Mouse (Mus musculus) bone marrow, adult 2 months (tissue): ENCODE data around the gene Ube2j1. TPM values are rescaled to one million over a fixed set of nuclear protein-coding genes. Genes with fewer than 3 reads are reported as not detected.
A peak's percentile ranks its signal among the peaks of the same experiment; 100 is the strongest.

ENCODE experiments used
- H3K27ac ChIP-seq: fragments of 200-500 bp; 2 replicates; pipeline ENCODE4 v1.5.1; 2012; ENCODE audit warnings: low read depth, mild to moderate bottlenecking, control low read depth, inconsistent platforms, low read length; ENCODE audit not compliant: control insufficient read depth, poor library complexity, insufficient read depth
- H3K4me1 ChIP-seq: fragments of 200-500 bp; 2 replicates; pipeline ENCODE4 v1.6.1; 2011; ENCODE audit warnings: low read length; ENCODE audit not compliant: control insufficient read depth, insufficient read depth
- H3K4me3 ChIP-seq: fragments of 200-500 bp; replicated peaks from 2 replicates; pipeline ENCODE3; 2011; ENCODE audit warnings: mild to moderate bottlenecking, low read depth, low read length, control low read depth; ENCODE audit not compliant: control insufficient read depth
- CTCF ChIP-seq: fragments of 200-500 bp; IDR thresholded peaks from 2 replicates; pipeline ENCODE4 v1.5.1; 2011; ENCODE audit warnings: low read length, control low read depth; ENCODE audit not compliant: control insufficient read depth, insufficient read depth
- POLR2A ChIP-seq: fragments of 200-500 bp; IDR thresholded peaks from 2 replicates; pipeline ENCODE4 v1.6.1; 2011; ENCODE audit warnings: low read depth, mild to moderate bottlenecking, control low read depth, low read length, borderline replicate concordance; ENCODE audit not compliant: control insufficient read depth
- WGBS: fragments of 180-500 bp; shearing (Covaris S2); methylation state at CpG from one replicate; pipeline ENCODE4 v1.1.7; 2018; 5-methylcytosine and 5-hydroxymethylcytosine counted together
- polyA plus RNA-seq: library from polyadenylated mRNA; stranded (reverse); fragments of >200 nt; gene quantifications from 2 replicates; pipeline ENCODE4 v1.2.4, GENCODE M21; 2011; ENCODE audit warnings: low replicate concordance; ENCODE audit not compliant: missing spikeins, insufficient read depth, insufficient read length

The Ube2j1 gene
- polyA plus RNA-seq, 1 experiment, result 17.3 TPM

GRCm38 (mm10) chr4:33030264-33031194 is 687 bp upstream of the Ube2j1 start:
- 11% methylated on average over 55 of the region's 55 CpGs for WGBS
- no peak for TF ChIP-seq CTCF
- TF ChIP-seq POLR2A, result no peak
- no peaks in the 10 kb centered on the region; the same call in 1 of the 2 replicates for H3K4me1 ChIP-seq
- H3K4me3 ChIP-seq, result peak overlapping the region; percentile 90
- peak overlapping the region; percentile 97 for H3K27ac ChIP-seq

GRCm38 (mm10) chr4:33032045-33032444 is 829 bp downstream of the Ube2j1 start:
- Histone ChIP-seq H3K4me3 (peak overlapping the region; percentile 100), H3K27ac (no peak overlapping the region), H3K4me1 (no peaks in the 10 kb centered on the region; the same call in 1 of the 2 replicates)
- TF ChIP-seq POLR2A, result no peak
- no peak for TF ChIP-seq CTCF
- WGBS, result 32% methylated on average over 4 of the region's 4 CpGs

- Histone ChIP-seq H3K27ac (no peak overlapping the region), H3K4me3 (no peak overlapping the region), H3K4me1 (no peaks in the 10 kb centered on the region; the same call in 1 of the 2 replicates)
- 44% methylated on average over 6 of the region's 6 CpGs for WGBS
- TF ChIP-seq POLR2A (no peak), CTCF (no peak)
These were observed 2.3 kb downstream of the Ube2j1 start for GRCm38 (mm10) chr4:33033515-33033914.

GRCm38 (mm10) chr4:33039826-33040225 is 8.6 kb downstream of the Ube2j1 start:
- WGBS, result 46% methylated on average over 4 of the region's 4 CpGs
- H3K4me1 ChIP-seq, result no peaks in the 10 kb centered on the region; the same call in 1 of the 2 replicates
- no peak overlapping the region for H3K4me3 ChIP-seq
- no peak overlapping the region for H3K27ac ChIP-seq
- TF ChIP-seq POLR2A, result no peak
- no peak for TF ChIP-seq CTCF

- Histone ChIP-seq H3K27ac (no peak overlapping the region), H3K4me1 (no peaks in the 10 kb centered on the region), H3K4me3 (no peak overlapping the region)
- TF ChIP-seq POLR2A (no peak), CTCF (no peak)
- WGBS, result 96% methylated on average over 11 of the region's 11 CpGs
These were observed 18.4 kb downstream of the Ube2j1 start for GRCm38 (mm10) chr4:33049601-33050000.

- Histone ChIP-seq H3K4me1 (no peaks in the 10 kb centered on the region), H3K27ac (no peak overlapping the region), H3K4me3 (no peak overlapping the region)
- 90% methylated on average over 3 of the region's 3 CpGs for WGBS
- TF ChIP-seq POLR2A, result no peak
- TF ChIP-seq CTCF, result no peak
These were observed 20.8 kb downstream of the Ube2j1 start for GRCm38 (mm10) chr4:33052055-33052454.

- H3K4me1 ChIP-seq, result no peaks in the 10 kb centered on the region
- 82% methylated on average over 5 of the region's 5 CpGs for WGBS
- no peak overlapping the region for H3K27ac ChIP-seq
- H3K4me3 ChIP-seq, result no peak overlapping the region
- TF ChIP-seq POLR2A (no peak), CTCF (no peak)
These were observed 21.4 kb downstream of the Ube2j1 start for GRCm38 (mm10) chr4:33052650-33053049.

GRCm38 (mm10) chr4:33054426-33054825 is 23.2 kb downstream of the Ube2j1 start:
- TF ChIP-seq CTCF, result no peak
- no peak for TF ChIP-seq POLR2A
- H3K27ac ChIP-seq, result no peak overlapping the region
- H3K4me3 ChIP-seq, result no peak overlapping the region
- no peaks in the 10 kb centered on the region for H3K4me1 ChIP-seq

- 60% methylated on average over 1 of the region's 1 CpGs for WGBS
- no peaks in the 10 kb centered on the region for H3K4me1 ChIP-seq
- no peak for TF ChIP-seq CTCF
- TF ChIP-seq POLR2A, result no peak
- H3K27ac ChIP-seq, result no peak overlapping the region
- H3K4me3 ChIP-seq, result no peak overlapping the region
These were observed 25.1 kb downstream of the Ube2j1 start for GRCm38 (mm10) chr4:33056317-33056716.
